Mouse (Mus musculus): ENCODE results near the gene Kl.

- no peak for TF ChIP-seq CTCF (IDR thresholded peaks at IDR 0.05; ENCODE audit: low read depth)
- TF ChIP-seq EP300 (IDR thresholded peaks at IDR 0.05; ENCODE audit: low read depth) = no peak
Measured at GRCm38 (mm10) chr5:150918599-150918998, 33.8 kb upstream of the Kl start.

Data from liver, embryonic 14.5 days (tissue).